Mouse (Mus musculus): Measurements from ENCODE around the gene Klf3. TPM values are rescaled to one million over a fixed set of nuclear protein-coding genes. Genes with fewer than 3 reads are reported as not detected.
A peak's percentile ranks its signal among the peaks of the same experiment; 100 is the strongest.

Klf3 gene
- total RNA-seq, 2 experiments from 2014 or later: 32.0 to 33.4 TPM

DNA sequence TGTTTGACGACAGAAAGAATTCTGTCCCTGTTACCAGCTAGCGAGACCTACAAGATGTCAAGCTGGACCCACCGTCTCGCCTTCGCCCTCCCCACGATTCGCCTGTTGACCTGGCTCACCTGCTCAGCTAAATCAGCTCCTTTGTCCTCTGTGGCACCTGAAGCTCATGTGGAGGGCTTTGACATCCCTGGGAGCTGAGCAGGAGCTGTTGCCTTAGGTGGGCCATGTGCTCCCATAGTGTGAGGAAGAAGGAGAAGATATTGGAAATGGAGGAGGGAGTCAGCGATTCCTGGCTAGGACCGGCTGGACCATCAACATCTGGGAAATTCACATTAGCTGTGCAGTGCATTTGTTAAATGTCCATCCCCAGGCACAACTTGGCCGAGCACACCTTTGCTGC, 26.4 kb downstream of the Klf3 start:
- DNase-seq (ENCODE audit: low spot score in 2 of 2): no peak

DNA sequence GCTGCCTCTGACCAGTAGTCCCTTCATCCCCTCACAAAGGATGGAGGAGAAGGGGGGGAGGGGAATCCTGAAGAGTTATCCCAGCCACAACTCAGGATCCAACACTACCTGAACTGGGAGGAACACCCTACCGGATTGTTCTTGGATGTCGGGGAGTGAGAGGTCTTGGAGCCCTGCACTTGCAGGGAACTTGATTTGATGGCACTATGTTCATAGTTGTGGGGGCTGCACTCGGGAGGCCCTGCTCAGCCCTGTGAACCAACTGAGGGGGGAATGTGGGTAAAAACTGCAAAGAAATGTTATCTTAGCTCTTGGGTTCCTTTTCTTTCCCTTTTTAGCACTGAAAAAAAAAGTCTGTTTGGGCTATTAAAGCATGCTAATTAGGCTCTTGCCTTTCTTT, 27.6 kb downstream of the Klf3 start:
- DNase-seq (ENCODE audit: low spot score in 2 of 2): no peak

GRCm38 (mm10) chr5:64833410-64833809, 30.2 kb downstream of the Klf3 start:
- no peak for DNase-seq (ENCODE audit: low spot score in 2 of 2)

- DNase-seq (ENCODE audit: low spot score in 2 of 2): no peak
Measured at GRCm38 (mm10) chr5:64834213-64834612, 31.0 kb downstream of the Klf3 start.

GRCm38 (mm10) chr5:64835295-64835694, 32.1 kb downstream of the Klf3 start:
- no peak for DNase-seq (ENCODE audit: low spot score in 2 of 2)

DNA sequence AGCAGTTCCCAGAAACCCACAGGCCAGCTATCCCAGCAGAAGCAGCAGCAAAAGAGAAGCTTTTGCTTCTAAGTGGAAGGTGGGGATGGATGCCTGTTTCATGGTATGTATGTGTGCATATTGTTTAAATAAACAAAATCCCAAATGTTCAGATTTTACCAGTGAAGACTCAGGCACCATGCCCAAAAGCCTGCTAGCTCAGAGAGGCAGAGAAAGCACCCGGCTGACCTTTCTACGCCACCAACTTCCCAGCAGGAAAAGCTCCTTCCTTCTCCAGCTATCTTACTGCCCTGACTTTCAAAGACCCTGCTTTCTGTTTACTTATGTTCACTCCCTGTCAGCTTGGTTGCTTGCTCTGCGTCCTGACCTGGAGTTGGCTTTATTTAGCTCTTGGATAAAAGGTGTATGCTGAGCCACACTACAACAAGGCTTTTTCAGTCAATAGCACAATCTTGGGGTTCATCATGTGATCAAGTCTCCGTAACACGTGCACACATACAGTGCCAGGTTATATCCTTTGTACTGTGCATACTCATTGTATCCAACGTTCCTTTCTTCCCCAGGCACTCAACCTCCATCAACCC, 35.9 kb downstream of the Klf3 start:
- DNase-seq (ENCODE audit: low spot score in 2 of 2): no peak

- DNase-seq (ENCODE audit: low spot score in 2 of 2): no peak
Measured at GRCm38 (mm10) chr5:64840087-64840486, 36.9 kb downstream of the Klf3 start.

- DNase-seq (ENCODE audit: low spot score in 2 of 2): no peak
Measured at GRCm38 (mm10) chr5:64844622-64845021, 41.4 kb downstream of the Klf3 start.

GRCm38 (mm10) chr5:64847305-64847704, 44.1 kb downstream of the Klf3 start:
- no peak for DNase-seq (ENCODE audit: low spot score in 2 of 2)

GRCm38 (mm10) chr5:64849892-64850291, 46.7 kb downstream of the Klf3 start:
- DNase-seq (ENCODE audit: low spot score in 2 of 2): no peak

- DNase-seq (ENCODE audit: low spot score in 2 of 2): no peak
Measured at GRCm38 (mm10) chr5:64852656-64853398, 49.6 kb downstream of the Klf3 start.

DNA sequence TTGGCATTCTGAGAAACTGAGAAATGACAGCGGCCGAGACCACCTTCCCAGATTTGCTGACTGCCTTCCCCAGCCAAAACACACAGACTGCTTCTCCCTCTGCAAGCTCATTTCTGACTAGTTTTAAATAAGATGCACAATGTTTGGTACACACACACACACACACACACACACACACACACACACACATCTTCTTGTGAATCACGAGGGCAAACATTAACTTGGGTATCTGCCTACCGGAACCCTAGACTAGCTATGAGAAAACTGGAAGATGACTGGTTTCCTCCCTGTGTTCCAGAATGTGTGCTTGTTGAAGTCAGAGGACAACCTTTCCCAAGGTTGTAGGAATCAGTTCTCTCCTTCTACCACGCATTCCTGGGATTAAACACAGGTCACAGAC, 50.2 kb downstream of the Klf3 start:
- no peak for DNase-seq (ENCODE audit: low spot score in 2 of 2)

DNA sequence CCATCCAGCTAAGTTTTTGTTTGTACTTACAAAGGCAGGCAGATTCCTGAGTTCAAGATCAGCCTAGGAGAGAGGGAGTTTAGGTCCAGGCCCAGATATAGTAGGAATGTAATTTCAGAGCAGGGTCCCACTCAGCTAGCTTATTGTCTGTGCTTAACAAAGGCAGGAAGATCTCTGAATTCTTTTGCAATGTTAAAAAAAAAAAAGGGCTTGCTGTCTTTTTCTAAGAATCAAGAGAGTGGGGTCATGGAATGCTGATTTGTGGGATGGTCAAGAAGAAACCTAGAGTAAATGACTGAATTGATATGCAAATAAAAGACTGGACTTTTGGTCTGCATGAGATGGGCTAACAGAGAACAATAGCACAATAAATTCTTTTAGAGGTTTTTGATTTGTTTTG, 52.0 kb downstream of the Klf3 start:
- DNase-seq (ENCODE audit: low spot score in 2 of 2): no peak

- no peak for DNase-seq (ENCODE audit: low spot score in 2 of 2)
Measured at GRCm38 (mm10) chr5:64860900-64861470, 57.8 kb downstream of the Klf3 start.

DNA sequence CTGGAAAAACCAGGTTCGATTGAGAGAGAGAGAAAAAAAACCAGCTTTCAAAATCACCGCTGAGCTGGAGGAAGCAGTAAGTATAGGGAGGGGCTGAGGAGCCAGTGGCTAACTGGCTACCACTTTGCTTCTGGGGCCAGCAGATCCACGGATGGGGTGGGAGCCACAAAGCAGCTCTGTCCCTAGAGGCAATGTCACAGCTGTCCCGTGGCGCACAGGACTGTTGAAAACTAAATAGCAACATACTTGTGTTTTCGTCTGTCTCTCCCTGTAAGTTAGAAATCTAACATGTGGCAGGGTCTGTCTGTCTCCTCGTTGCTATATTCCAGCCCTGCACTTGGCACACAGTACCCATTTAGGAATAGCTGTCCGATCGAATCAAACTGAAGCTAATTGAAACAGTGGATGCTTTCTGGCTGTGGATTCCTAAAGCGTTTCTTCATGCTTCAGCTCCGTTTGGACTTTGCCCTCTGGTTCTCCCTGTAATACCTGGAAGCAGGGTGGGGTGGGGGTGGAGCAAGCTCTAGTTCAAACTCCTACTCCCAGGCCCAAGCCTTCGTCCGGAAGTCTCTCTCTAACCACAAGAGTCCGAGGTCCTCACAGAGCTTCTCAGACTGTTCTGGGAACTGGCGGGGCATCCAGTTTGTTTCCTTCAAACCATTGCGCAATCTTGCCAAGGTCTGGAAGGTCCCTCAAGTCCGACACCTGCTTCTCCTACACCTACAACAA, 58.4 kb downstream of the Klf3 start:
- DNase-seq (ENCODE audit: low spot score in 2 of 2): no peak

DNA sequence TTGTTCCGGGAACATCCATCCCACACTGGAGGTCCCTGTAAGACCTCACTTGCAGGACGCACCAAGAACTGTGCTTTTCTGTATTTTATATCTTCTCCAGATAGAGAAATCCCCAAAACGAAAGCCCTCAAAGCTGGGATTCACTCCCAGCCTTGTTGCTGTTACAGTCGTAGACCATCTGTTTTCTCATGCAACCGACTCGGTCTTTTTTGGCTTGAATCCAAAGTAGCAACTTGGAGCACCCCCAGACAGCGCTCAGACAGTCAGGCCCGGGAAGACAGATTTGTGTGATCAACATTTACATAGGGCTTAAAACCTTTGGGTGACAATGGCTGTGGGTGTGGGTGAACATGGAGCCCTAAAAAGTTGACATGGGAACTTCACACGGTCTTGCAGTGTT, 59.1 kb downstream of the Klf3 start:
- DNase-seq (ENCODE audit: low spot score in 2 of 2): peak; percentile 14 to 59

DNA sequence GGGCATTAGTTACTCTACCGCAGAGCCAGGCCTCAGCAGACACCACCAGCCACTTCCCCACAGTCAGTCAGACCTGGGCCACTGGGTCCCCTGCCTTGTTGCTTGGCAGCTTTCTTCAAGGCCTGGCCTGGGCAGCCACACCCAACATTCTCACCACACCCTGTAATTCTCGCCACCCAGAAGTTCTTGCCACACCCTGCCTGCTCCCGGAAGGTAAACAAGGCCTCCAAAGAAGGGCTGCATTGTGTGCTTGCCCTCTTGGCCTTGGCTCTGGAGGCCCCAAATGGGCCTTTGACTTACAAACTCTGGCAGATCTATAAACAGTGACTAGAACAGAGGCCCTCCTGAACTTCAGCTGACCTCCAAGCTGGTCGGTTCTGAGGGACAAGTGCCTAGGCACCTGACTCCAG, 61.5 kb downstream of the Klf3 start:
- no peak for DNase-seq (ENCODE audit: low spot score in 2 of 2)

DNA sequence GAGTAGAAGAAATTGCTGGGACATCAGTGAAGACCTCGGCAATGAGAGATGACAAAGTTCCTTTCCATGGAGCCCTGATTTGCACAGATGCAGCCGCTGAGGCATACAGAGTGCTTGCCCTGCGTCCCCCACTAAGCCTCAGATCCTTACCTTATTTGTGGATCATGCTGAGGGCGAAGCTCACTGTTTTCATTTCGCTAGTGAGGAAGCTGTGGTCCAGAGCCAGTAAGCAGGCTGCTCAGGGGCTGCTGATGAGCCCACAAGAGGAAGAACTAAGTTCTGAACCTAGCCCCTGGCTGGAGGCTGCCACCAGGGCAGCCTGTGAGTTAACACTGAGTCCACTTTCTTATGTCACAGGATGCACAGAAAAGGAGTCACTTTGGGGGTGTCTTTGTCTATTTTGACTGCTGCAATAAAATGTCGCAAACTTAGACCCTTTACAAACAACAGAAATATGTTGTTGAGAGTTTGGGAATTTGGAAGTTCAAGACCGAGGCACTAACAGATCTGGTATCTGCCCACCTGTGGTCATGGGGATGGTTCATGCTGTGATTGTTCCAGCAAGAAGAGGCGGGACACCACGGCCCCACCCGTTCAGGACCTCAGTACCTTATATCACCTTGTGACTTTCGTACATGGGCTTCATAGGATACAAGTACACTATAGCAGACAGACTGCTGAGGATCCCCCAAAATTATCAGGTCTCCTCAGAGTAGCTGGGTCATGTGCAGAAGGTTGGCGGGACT, 62.2 kb downstream of the Klf3 start:
- no peak for DNase-seq (ENCODE audit: low spot score in 2 of 2)

DNA sequence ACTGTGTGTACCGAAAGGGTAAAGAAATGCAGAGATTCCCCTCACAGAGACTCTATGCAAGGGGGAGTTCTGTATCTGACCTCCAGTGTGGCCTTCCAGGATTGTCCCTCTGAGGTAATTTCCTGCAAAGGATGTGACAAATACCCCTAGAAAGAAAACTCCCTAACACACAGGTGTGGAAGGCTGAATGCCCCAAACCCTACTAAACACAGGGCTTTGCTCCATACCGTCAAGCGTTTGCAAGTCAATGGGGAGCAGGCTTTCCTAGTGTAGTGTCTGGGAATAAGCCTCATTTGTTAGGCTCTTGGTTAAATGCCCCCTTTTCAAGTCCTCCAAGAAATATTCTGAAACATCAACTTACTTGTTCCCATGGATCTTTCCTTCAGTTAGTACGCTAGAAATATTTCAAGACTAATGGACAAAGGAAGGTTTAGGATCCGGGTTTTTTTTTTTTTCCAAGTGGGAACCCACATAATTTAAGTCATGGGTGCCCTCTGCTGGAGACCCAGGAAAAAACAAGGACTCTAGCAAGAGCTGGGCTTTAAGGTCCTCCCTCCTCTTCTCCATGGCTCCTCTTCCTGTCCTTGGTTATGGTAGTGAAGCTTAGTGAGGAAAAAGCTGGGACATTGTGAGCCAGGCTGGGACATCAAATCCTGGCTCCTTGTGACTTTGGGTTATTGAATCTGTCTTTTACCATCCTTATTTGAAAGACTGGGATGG, 63.3 kb downstream of the Klf3 start:
- DNase-seq (ENCODE audit: low spot score in 2 of 2): peak; percentile 78 to 91

- no peak for DNase-seq (ENCODE audit: low spot score in 2 of 2)
Measured at GRCm38 (mm10) chr5:64867124-64867523, 63.9 kb downstream of the Klf3 start.

DNA sequence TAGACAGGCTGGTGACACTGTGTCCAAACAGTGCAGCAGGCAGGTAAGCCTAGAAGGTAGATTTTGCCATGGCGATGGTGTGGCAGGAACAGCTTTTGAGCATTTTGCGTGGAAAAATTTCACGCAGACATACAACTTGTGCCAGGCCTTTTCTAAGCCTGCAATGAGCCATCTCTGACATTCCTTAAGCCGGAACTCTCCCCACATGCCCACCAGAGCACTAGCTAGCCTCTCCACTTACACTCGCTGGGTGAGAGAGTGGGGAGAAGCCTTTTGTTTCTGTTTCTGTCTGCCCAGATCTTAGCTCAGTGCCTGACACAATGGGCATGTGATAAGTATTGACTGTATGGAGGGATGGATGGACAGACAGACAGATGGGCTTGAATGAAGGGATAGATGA, 64.4 kb downstream of the Klf3 start:
- DNase-seq (ENCODE audit: low spot score in 2 of 2): no peak

All from left cerebral cortex, adult 18-20 months (tissue).